Mouse (Mus musculus) kidney, postnatal 4 days (tissue): ENCODE measurements around the gene Sult4a1.
"Not testable (repeated sequence)": the region's sequence is repeated elsewhere in the genome, so short reads cannot be mapped to it uniquely, and the experiment has no call there.

Experiments used
- DNase-seq, 2 experiments: peaks; one replicate each; pipeline ENCODE4 v3.0.0; 2021; ENCODE audit warnings: mixed read lengths in 2 of 2

The Sult4a1 gene

DNA sequence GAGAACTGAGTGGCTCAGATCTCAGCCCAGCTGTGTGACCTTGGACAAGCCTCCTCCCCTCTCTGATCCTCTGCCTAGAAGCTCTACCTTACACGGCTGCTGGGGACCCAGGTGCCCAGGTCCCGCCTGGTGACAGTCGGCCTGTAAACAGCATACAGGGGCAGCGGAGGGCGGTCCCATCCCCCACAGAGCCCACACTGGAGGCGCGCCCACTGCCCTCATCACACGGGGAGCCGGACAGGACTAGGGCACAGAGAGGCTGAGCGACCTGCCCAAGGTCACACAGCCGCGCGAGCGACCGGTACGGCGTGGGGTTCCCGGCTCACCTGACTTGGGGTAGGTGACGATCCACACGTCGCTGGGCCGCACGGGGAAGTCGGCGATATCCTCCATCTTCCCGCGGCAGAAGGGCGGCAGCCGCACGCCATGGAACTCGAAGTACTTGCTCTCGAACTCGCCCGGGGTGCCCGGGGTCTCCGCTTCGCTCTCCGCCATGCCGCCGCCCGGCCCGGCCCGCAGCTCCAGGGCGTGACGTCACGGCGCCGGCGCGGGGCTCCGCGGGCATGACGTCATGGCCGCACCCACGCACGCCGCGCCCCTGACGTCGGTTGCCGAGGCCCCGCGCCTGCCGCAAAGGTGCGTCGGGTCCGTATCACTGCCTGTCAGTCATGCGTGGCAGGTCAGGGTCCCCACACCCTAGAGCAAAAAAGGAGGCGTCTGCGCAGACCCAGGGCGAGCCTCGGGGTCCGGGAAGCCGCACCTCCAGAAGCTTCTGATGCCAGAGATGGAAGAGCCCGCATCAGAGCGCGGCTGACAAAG, at the start of gene Sult4a1:
Gene Sult4a1 (minus strand): TSS at position 650 of the 819 bp plus-strand sequence.
- DNase-seq: peak in 1 of 2 experiments; percentile 23

DNA sequence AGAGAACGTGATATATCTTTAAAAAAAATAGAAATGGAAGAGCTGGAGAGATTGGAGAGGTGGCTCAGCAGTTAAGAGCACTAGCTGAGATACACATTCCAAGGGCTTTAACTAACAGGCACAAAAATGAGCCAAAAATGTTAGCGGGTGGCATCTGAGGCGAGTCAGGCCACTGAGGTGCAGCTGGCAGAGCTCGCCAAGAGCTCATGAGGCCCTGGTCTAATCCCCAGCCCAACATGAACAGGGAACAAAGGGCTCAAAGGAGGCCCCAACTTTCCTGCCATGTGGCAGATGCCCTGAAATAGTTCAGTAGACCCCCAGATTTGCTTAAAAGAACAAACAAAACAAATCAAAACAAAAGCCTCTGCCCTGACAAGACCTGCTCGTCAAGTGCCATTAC, 35.4 kb upstream of the Sult4a1 start:
- no peak for DNase-seq

- DNase-seq: no peak
Measured at GRCm38 (mm10) chr15:84140109-84140508, 34.6 kb upstream of the Sult4a1 start.

GRCm38 (mm10) chr15:84139592-84140005, 34.0 kb upstream of the Sult4a1 start:
- no peak for DNase-seq

DNA sequence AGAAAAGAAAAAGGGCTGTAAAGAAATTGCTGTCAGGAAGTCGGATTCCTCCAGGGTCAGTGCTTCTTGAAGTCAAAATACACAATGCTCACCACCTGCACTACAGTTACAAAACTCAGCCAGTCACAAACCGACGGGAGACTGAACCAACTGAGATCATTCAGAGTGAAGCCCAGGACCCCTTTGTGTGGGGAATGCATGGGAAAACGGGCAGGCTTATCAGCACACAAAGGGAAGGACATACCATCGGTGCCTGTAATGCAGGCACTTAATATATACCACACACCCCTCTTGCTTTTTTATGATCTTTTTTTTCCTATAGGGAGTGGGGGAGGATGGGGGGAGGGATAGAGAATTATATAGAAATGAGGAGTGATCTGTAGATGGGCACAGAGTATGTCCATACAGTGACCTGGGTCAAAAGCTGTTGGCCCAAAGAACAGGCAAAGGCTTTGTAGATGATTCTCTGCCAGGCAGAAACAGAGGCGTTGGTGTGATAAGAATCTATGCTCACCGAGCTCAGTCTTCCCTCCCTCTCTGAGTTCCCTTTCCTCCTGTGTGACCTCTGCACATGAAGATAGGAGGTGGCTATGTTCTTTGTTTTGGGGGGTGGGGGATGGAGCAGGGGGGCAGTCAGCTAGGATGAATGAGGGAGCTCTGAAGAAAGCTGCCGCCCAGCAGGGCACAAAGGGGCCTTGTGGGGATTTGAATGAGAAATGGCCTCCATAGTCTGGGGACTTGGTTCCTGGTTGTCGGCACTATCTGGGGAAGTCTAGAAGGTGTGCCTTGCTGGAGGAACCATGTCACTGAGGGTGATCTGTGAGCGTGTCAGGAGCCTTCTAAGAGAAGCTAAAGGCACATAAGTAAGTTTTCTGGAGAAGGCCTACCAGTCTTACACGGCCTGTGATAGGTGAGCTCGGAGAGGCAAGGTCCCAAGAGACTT, 31.2 kb upstream of the Sult4a1 start:
- no peak for DNase-seq

DNA sequence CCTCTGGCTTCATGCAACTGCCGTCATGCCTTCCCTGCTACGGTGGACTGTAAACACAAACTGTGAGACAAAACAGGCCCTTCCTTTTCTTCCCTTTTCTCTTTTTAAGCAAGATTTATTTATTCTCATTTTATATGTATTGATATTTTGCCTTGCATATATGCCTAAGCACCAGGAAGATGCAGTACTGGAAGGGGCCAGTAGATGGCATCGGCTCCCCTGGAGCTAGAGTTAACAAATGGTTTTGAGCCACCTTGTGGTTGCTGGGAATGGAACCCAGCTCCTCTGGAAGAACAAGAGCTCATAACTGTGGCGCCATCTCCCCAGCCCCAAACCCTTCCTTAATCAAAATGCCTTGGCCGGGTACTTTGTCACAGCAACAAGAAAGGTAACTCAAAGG, 29.9 kb upstream of the Sult4a1 start:
- peak; percentile 48 to 52 for DNase-seq

- DNase-seq: no peak
Measured at GRCm38 (mm10) chr15:84133440-84133839, 27.9 kb upstream of the Sult4a1 start.

DNA sequence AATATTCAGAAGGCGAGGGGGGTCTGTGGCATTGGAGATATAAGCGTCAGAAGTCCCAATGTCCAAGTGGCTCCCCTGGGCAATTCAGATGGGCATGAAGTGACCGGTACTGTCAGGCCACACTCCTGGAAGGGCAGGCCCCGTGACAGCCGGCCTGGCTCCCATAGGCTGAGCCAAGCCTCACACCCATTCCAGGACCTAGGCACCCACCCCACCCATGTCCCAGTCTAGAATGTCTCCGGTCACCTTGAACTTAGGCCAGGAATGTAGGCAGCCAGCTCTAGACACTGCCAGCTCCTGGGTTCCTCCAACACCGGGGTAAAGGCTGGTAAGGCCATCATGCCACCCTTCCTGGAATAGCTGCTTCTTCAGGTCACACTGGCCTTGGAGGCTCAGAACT, 26.4 kb upstream of the Sult4a1 start:
- DNase-seq: no peak

DNA sequence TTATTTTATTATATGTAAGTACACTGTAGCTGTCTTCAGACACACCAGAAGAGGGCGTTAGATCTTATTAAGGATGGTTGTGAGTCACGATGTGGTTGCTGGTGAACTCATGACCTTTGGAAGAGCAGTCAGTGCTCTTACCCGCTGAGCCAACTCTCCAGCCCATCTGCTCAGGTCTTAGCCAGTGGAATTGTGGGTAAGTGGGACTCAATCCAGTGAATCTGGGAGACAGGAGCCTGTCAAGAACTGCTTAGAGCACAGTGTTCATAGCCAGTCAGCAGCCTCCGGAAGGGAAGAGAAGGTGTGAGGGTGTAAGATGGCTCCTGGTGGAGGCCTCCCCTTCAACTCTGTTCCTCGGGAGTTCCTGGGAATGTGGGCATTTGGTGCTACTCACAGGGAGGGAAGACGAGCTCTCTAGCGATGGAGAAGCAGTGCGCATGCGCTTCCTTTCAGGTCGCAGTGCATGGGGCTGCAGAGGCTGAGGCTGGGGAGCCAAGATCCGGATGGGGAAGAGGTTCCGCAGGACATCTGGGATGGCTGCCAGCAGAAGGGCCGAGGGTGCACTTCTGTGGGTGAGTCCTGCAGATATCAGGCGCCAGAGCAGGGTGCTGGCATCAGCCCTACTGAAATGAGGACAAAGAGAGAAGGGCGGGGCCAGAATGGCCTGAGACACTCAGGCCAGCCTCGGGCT, 25.7 kb upstream of the Sult4a1 start:
- peak; percentile 6 to 17 for DNase-seq

DNA sequence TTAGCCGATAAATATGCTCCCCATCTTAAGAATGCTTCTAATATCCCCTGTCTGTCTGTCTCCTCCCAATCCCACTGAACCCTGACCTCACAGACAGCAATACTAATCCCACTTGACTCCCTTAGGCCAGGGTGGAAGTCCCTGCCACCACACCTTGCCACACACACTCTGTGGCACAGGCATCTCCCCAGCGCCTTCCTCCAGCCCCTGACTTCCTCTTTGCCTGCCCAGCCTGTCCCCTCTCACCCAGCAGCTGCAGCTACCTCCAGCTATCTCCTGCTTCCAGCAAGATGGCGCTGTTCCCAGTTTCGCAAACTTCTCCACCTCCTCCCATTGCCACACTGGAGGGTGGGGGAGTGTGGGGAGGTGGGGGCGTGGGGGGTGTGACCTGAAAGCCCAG, 21.3 kb upstream of the Sult4a1 start:
- DNase-seq: no peak

GRCm38 (mm10) chr15:84126447-84126846, 20.9 kb upstream of the Sult4a1 start:
- DNase-seq: no peak

GRCm38 (mm10) chr15:84124086-84124485, 18.5 kb upstream of the Sult4a1 start:
- peak; percentile 16 to 32 for DNase-seq

- no peak for DNase-seq
Measured at GRCm38 (mm10) chr15:84123075-84123474, 17.5 kb upstream of the Sult4a1 start, which contains the start of gene Pnpla5. Gene Pnpla5, minus strand, starts transcription at chr15:84123175.

DNA sequence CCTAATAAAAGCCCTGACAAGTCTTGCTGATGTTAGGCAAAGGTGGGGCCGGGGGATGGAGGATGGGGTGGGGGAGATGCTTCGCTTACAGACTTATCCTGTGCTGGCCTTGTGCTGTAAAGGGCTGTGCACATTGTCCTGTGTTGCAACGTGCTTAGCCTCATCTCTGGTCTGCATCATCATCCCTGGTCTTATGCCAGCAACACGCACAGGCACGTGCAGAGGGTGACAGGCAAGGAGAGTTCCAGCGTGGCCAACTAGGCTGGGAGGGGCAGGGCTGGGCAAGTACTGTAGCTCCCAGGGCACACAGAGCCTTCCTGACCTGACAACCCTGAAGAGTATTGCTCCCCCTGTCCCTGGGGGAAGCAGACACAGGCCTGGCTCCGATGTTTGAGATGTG, 15.5 kb upstream of the Sult4a1 start:
- DNase-seq: no peak

DNA sequence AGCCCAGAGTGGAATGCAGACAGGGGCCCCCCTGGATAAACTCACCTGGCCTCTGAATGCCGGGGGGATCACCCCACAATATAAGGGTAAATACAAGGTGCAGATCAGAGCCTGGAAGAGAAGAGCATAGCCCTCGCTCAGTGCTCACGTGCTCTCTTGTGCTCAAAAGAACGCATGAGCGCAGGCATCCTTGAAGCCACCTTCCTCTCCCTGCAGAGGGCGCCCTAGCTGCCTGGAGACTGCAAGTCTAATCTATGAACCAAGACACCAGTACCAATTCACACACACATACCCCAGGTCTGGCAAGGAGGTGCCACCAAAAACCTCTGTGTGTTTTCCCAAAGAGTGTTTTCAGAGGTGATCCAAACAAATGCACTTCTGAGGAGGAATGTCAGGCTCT, 15.1 kb upstream of the Sult4a1 start:
- DNase-seq: peak; percentile 32 to 47

- no peak for DNase-seq
Measured at GRCm38 (mm10) chr15:84116466-84116865, 10.9 kb upstream of the Sult4a1 start.

GRCm38 (mm10) chr15:84115727-84116126, 10.2 kb upstream of the Sult4a1 start:
- DNase-seq: peak; percentile 14 to 27

- DNase-seq: no peak
Measured at GRCm38 (mm10) chr15:84113873-84114272, 8.3 kb upstream of the Sult4a1 start.

GRCm38 (mm10) chr15:84108899-84109298, 3.3 kb upstream of the Sult4a1 start:
- DNase-seq: peak; percentile 74 to 75

GRCm38 (mm10) chr15:84105924-84106500, 458 bp upstream of the Sult4a1 start:
- no peak for DNase-seq

DNA sequence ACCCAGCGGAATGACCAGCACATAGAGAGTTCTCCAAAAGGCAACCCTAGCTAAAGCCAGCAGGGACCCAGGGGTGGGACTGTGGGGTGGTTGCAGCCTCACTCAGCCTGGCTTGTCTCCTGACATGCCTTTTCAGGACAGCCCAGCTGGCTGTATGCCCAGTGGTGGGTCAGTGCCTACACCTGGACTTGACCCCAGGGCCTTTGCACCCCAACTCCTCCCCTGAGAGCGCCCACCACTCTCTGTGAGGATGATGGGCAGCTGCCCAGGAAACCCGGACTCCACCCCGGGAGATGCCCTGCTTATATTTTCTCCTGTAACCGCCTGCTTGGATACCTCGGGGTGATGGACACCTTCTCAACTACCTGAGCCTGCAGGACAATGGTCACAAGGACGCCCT, 928 bp downstream of the Sult4a1 start:
- DNase-seq: no peak

DNA sequence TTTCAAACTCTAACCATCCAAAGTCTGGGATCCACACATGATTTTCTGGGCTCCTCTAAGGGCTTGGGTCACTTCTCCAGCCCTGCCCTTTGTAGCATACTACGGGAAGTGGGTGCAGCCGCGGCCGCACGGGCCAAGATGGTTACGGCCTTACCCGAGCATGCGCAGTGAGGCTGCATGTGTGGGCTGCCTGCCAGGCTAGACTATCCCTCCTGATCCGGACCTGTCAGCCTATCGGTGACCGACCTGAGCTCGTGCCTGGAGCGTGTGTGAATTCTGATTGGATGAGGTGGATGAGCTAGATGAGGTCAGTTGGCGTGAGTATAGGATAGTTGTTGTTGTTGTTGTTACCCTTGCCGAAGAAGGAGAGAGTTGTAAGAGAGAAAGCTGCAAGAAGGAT, 8.0 kb downstream of the Sult4a1 start:
- not testable (repeated sequence) for DNase-seq

GRCm38 (mm10) chr15:84096051-84096450, 9.5 kb downstream of the Sult4a1 start:
- no peak for DNase-seq
